ENCODE assay signal across 27 mouse cellular contexts in genomic region chr6:71029663-71030062, GRCm38 (mm10).
"Had no signal": no experiment of that assay in that cellular context is flagged by ENCODE, and none has a peak within 500 bp of the region (broad histone marks: within the 10 kb centered on the region; RNA-seq: fewer than 3 reads in every experiment).

No protein-coding gene starts in this region.

- H3K27me3 ChIP-seq: heart, embryonic 12.5 days; hindbrain, embryonic 12.5 days; kidney, embryonic 15.5 days; limb, embryonic 13.5 days; limb, embryonic 15.5 days; liver, embryonic 12.5 days had no signal

- H3K4me1 ChIP-seq: heart, embryonic 10.5 days; heart, embryonic 12.5 days; hindbrain, embryonic 10.5 days; hindbrain, embryonic 12.5 days; kidney, embryonic 15.5 days; limb, embryonic 13.5 days; limb, embryonic 15.5 days; liver, embryonic 12.5 days had no signal

- ATAC-seq: hindbrain, embryonic 16.5 days; intestine, embryonic 16.5 days; liver, embryonic 12.5 days had no signal

- H3K9me3 ChIP-seq: heart, embryonic 10.5 days; heart, embryonic 12.5 days; hindbrain, embryonic 10.5 days; hindbrain, embryonic 12.5 days; kidney, embryonic 15.5 days; limb, embryonic 13.5 days; limb, embryonic 15.5 days; liver, embryonic 12.5 days had no signal

- H3K36me3 ChIP-seq: heart, embryonic 10.5 days; heart, embryonic 12.5 days; hindbrain, embryonic 10.5 days; hindbrain, embryonic 12.5 days; kidney, embryonic 15.5 days; limb, embryonic 13.5 days; limb, embryonic 15.5 days; liver, embryonic 12.5 days had no signal

- H3K9ac ChIP-seq: heart, embryonic 12.5 days; hindbrain, embryonic 12.5 days; hindbrain, embryonic 14.5 days; kidney, embryonic 15.5 days; limb, embryonic 13.5 days; limb, embryonic 15.5 days; liver, embryonic 12.5 days; liver, embryonic 14.5 days had no signal

- H3K27ac ChIP-seq: gastrocnemius, adult 2 months; heart, adult 2 months; heart, embryonic 10.5 days; hindbrain, embryonic 10.5 days; hindbrain, embryonic 12.5 days; hindbrain, embryonic 14.5 days; kidney, embryonic 15.5 days; kidney, postnatal 0 days; limb, embryonic 13.5 days; limb, embryonic 15.5 days; liver, embryonic 12.5 days; liver, embryonic 14.5 days had no signal

- DNase-seq: gastrocnemius, adult 2 months; gastrocnemius, postnatal 10 days; gastrocnemius, postnatal 25 days; heart, adult 2 months; heart, postnatal 10 days; heart, postnatal 4 days; kidney, adult 11 months; kidney, adult 2 months; kidney, adult 9 months; kidney, postnatal 14 days; kidney, postnatal 36 days; layer of hippocampus, adult 9-11 months; layer of hippocampus, postnatal 36 days; left cerebral cortex, postnatal 4 days had no signal

- H3K4me3 ChIP-seq: gastrocnemius, adult 2 months; heart, adult 2 months; heart, embryonic 10.5 days; heart, embryonic 12.5 days; hindbrain, embryonic 10.5 days; hindbrain, embryonic 12.5 days; kidney, embryonic 15.5 days; limb, embryonic 13.5 days; limb, embryonic 15.5 days; liver, embryonic 12.5 days had no signal

- H3K4me2 ChIP-seq: heart, embryonic 12.5 days; hindbrain, embryonic 12.5 days; hindbrain, embryonic 14.5 days; kidney, embryonic 15.5 days; limb, embryonic 13.5 days; limb, embryonic 15.5 days; liver, embryonic 12.5 days had no signal
